Mouse (Mus musculus) heart, embryonic 15.5 days (tissue): ENCODE results near the gene Rack1. TPM values are rescaled to one million over a fixed set of nuclear protein-coding genes. Genes with fewer than 3 reads are reported as not detected.

Experiments
- ATAC-seq: fragments of 200-750 bp; cut with Nextera tagmentation; replicated peaks from 2 replicates; pipeline ENCODE4 v1.8.0; 2017; ENCODE audit warnings: low read depth, moderate TSS enrichment; ENCODE audit not compliant: insufficient number of reproducible peaks, insufficient read depth, low FRiP score
- H3K27ac ChIP-seq: fragments of 300-500 bp; sonication (generic); 2 replicates; pipeline ENCODE4 v1.5.1; 2015; ENCODE audit warnings: mild to moderate bottlenecking, inconsistent platforms
- H3K27me3 ChIP-seq: fragments of 300-500 bp; sonication (generic); 2 replicates; pipeline ENCODE4 v1.6.1; 2015; ENCODE audit warnings: inconsistent platforms
- H3K36me3 ChIP-seq: fragments of 300-500 bp; sonication (generic); 2 replicates; pipeline ENCODE4 v1.6.1; 2015; ENCODE audit warnings: mild to moderate bottlenecking, inconsistent platforms
- H3K4me1 ChIP-seq: fragments of 300-500 bp; sonication (generic); replicated peaks from 2 replicates; pipeline ENCODE4 v1.6.1; 2015; ENCODE audit warnings: inconsistent platforms
- H3K4me2 ChIP-seq: fragments of 300-500 bp; sonication (generic); 2 replicates; pipeline ENCODE4 v1.6.1; 2015; ENCODE audit warnings: inconsistent platforms, mild to moderate bottlenecking, moderate library complexity
- H3K4me3 ChIP-seq: fragments of 300-500 bp; sonication (generic); 2 replicates; pipeline ENCODE4 v1.5.1; 2015; ENCODE audit warnings: mild to moderate bottlenecking, inconsistent platforms
- H3K9ac ChIP-seq: fragments of 300-500 bp; sonication (generic); 2 replicates; pipeline ENCODE4 v1.6.1; 2015; ENCODE audit warnings: mild to moderate bottlenecking, inconsistent platforms
- H3K9me3 ChIP-seq: fragments of 300-500 bp; sonication (generic); replicated peaks from 2 replicates; pipeline ENCODE4 v1.6.1; 2016; ENCODE audit warnings: inconsistent platforms
- WGBS: fragments of 180-500 bp; shearing (Covaris S2); methylation state at CpG from one replicate; pipeline ENCODE4 v1.1.7; 2015; ENCODE audit warnings: mixed read lengths; 5-methylcytosine and 5-hydroxymethylcytosine counted together
- polyA plus RNA-seq: library from polyadenylated mRNA; unstranded; fragments of >200 nt; fragmentation: Nextera tagmentation; extraction: Ambion mirVana; gene quantifications from 2 replicates; pipeline ENCODE4 v1.2.1, GENCODE M21; 2015

The Rack1 gene
- polyA plus RNA-seq, 1 experiment from 2014 or later: 338 TPM

- H3K4me1 ChIP-seq: peaks cover 31% of the 10 kb centered on the region
- WGBS: 66% methylated on average over 5 of the region's 5 CpGs
- H3K27me3 ChIP-seq: no peaks in the 10 kb centered on the region
- no peak overlapping the region for H3K4me2 ChIP-seq
- no peak overlapping the region for H3K9ac ChIP-seq
- H3K36me3 ChIP-seq: peaks cover 6% of the 10 kb centered on the region; the same call in 1 of the 2 replicates
- H3K27ac ChIP-seq: no peak overlapping the region
- ATAC-seq: no peak
- no peak overlapping the region for H3K4me3 ChIP-seq
- H3K9me3 ChIP-seq: no peaks in the 10 kb centered on the region
Measured at GRCm38 (mm10) chr11:48797287-48797686, 2.8 kb upstream of the Rack1 start.

- WGBS: 57% methylated on average over 7 of the region's 7 CpGs
- H3K27ac ChIP-seq: 0 out of 2 replicates have a peak overlapping the region, but pooled peaks have one; percentile 15
- peak overlapping the region; percentile 80 for H3K4me2 ChIP-seq
- no peaks in the 10 kb centered on the region for H3K9me3 ChIP-seq
- H3K9ac ChIP-seq: peak overlapping the region; percentile 78; the same call in 1 of the 2 replicates
- H3K4me3 ChIP-seq: 0 out of 2 replicates have a peak overlapping the region, but pooled peaks have one; percentile 2
- H3K36me3 ChIP-seq: peaks cover 16% of the 10 kb centered on the region; the same call in 1 of the 2 replicates
- peaks cover 37% of the 10 kb centered on the region for H3K4me1 ChIP-seq
- no peaks in the 10 kb centered on the region for H3K27me3 ChIP-seq
- no peak for ATAC-seq
Measured at GRCm38 (mm10) chr11:48798308-48798707, 1.8 kb upstream of the Rack1 start.

- ATAC-seq: no peak
- 8% methylated on average over 18 of the region's 18 CpGs for WGBS
Measured at GRCm38 (mm10) chr11:48798984-48799920, 880 bp upstream of the Rack1 start.

GRCm38 (mm10) chr11:48801831-48802772 is 2.0 kb downstream of the Rack1 start:
- Histone ChIP-seq H3K9ac (peak overlapping the region; percentile 78), H3K36me3 (peaks cover 54% of the 10 kb centered on the region), H3K4me3 (peak overlapping the region; percentile 77), H3K9me3 (no peaks in the 10 kb centered on the region), H3K27ac (no peak overlapping the region), H3K27me3 (no peaks in the 10 kb centered on the region), H3K4me1 (peaks cover 37% of the 10 kb centered on the region), H3K4me2 (peak overlapping the region; percentile 80)
- WGBS: 59% methylated on average over 17 of the region's 17 CpGs
- ATAC-seq: no peak

More at GRCm38 (mm10) chr11:48798984-48799920, 880 bp upstream of the Rack1 start:
- Histone ChIP-seq H3K9ac (peak overlapping the region; percentile 78), H3K9me3 (no peaks in the 10 kb centered on the region), H3K4me1 (peaks cover 37% of the 10 kb centered on the region), H3K4me3 (peak overlapping the region; percentile 77), H3K4me2 (peak overlapping the region; percentile 80), H3K36me3 (peaks cover 25% of the 10 kb centered on the region), H3K27me3 (no peaks in the 10 kb centered on the region), H3K27ac (peak overlapping the region; percentile 99)

- no peaks in the 10 kb centered on the region for H3K27me3 ChIP-seq
- ATAC-seq: no peak
- H3K36me3 ChIP-seq: peaks cover 72% of the 10 kb centered on the region
- no peak overlapping the region for H3K4me3 ChIP-seq
- H3K4me1 ChIP-seq: peaks cover 19% of the 10 kb centered on the region
- 94% methylated on average over 2 of the region's 2 CpGs for WGBS
- H3K4me2 ChIP-seq: no peak overlapping the region
- no peak overlapping the region for H3K27ac ChIP-seq
- no peaks in the 10 kb centered on the region for H3K9me3 ChIP-seq
- no peak overlapping the region for H3K9ac ChIP-seq
Measured at GRCm38 (mm10) chr11:48803988-48804387, 3.9 kb downstream of the Rack1 start.

- Histone ChIP-seq H3K36me3 (peaks cover 78% of the 10 kb centered on the region), H3K9ac (no peak overlapping the region), H3K4me3 (no peak overlapping the region), H3K27me3 (no peaks in the 10 kb centered on the region), H3K9me3 (no peaks in the 10 kb centered on the region), H3K4me1 (peaks cover 18% of the 10 kb centered on the region), H3K4me2 (no peak overlapping the region), H3K27ac (no peak overlapping the region)
- WGBS: 87% methylated on average over 2 of the region's 2 CpGs
- ATAC-seq: no peak
Measured at GRCm38 (mm10) chr11:48804922-48805321, 4.8 kb downstream of the Rack1 start.

GRCm38 (mm10) chr11:48806856-48807562 is 6.9 kb downstream of the Rack1 start:
- Histone ChIP-seq H3K27me3 (no peaks in the 10 kb centered on the region), H3K4me3 (no peak overlapping the region), H3K4me1 (peaks cover 9% of the 10 kb centered on the region), H3K9me3 (no peaks in the 10 kb centered on the region), H3K4me2 (no peak overlapping the region), H3K36me3 (peaks cover 95% of the 10 kb centered on the region), H3K27ac (no peak overlapping the region), H3K9ac (no peak overlapping the region)
- WGBS: 59% methylated on average over 21 of the region's 21 CpGs
- 0 out of 2 replicates have a peak, but pooled peaks have one; percentile 2 for ATAC-seq

GRCm38 (mm10) chr11:48807563-48808303 is 7.6 kb downstream of the Rack1 start:
- 0 out of 2 replicates have a peak, but pooled peaks have one; percentile 9 for ATAC-seq
- Histone ChIP-seq H3K36me3 (peaks cover 95% of the 10 kb centered on the region), H3K9ac (no peak overlapping the region), H3K9me3 (no peaks in the 10 kb centered on the region), H3K4me2 (no peak overlapping the region), H3K4me3 (no peak overlapping the region), H3K27ac (no peak overlapping the region), H3K4me1 (0 out of 2 replicates have a peak, but pooled peaks cover 4% of the 10 kb centered on the region), H3K27me3 (no peaks in the 10 kb centered on the region)
- WGBS: 56% methylated on average over 14 of the region's 14 CpGs

- ATAC-seq: no peak
- Histone ChIP-seq H3K4me1 (no peaks in the 10 kb centered on the region), H3K4me2 (no peak overlapping the region), H3K4me3 (no peak overlapping the region), H3K9ac (no peak overlapping the region), H3K27ac (no peak overlapping the region), H3K9me3 (no peaks in the 10 kb centered on the region), H3K36me3 (peaks cover 93% of the 10 kb centered on the region), H3K27me3 (no peaks in the 10 kb centered on the region)
Measured at GRCm38 (mm10) chr11:48808304-48808646, 8.1 kb downstream of the Rack1 start.

GRCm38 (mm10) chr11:48808737-48809433 is 8.8 kb downstream of the Rack1 start:
- no peak overlapping the region for H3K9ac ChIP-seq
- no peak for ATAC-seq
- H3K4me3 ChIP-seq: no peak overlapping the region
- H3K4me1 ChIP-seq: no peaks in the 10 kb centered on the region
- no peaks in the 10 kb centered on the region for H3K27me3 ChIP-seq
- peaks cover 87% of the 10 kb centered on the region for H3K36me3 ChIP-seq
- H3K4me2 ChIP-seq: no peak overlapping the region
- H3K27ac ChIP-seq: no peak overlapping the region
- 66% methylated on average over 16 of the region's 16 CpGs for WGBS
- H3K9me3 ChIP-seq: no peaks in the 10 kb centered on the region
